24 mouse cellular contexts compared by ENCODE assay signal in the genomic region with DNA sequence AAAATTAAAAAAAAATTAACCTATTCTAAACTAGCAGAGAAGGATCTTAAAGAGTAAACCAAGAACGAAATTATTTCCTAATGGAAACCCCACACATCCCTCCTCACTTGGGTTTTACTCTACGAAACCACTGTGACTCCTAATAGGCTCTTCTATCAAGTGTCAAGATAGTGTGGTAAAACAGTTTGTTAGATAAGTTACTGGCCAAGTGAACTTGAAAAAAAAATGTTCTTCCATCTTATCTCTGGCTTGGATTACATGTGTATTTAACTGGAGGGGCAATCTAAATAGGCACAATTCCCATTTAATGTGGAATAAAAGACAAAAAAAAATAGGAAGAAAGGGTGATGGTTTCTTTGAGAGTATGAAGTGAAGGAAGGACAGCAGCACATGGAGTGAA. TPM values are rescaled to one million over a fixed set of nuclear protein-coding genes. Genes with fewer than 3 reads are reported as not detected.
"Had no signal": no experiment of that assay in that cellular context is flagged by ENCODE, and none has a peak within 500 bp of the region (broad histone marks: within the 10 kb centered on the region; RNA-seq: fewer than 3 reads in every experiment).

No protein-coding gene starts in this region.

- H3K36me3 ChIP-seq: neural tube, embryonic 12.5 days had no signal

- DNase-seq: retina, postnatal 1 day; right cerebral cortex, adult 18-20 months; right cerebral cortex, postnatal 14 days; right cerebral cortex, postnatal 25 days; right cerebral cortex, postnatal 4 days; spleen, adult 18-20 months; thymus, adult 18-20 months; thymus, adult 2 months; thymus, postnatal 14 days; thymus, postnatal 25 days; thymus, postnatal 36 days; thymus, postnatal 4 days had no signal

- H3K4me3 ChIP-seq: neural tube, embryonic 12.5 days; neural tube, embryonic 13.5 days; neural tube, embryonic 15.5 days; stomach, embryonic 15.5 days had no signal

- H3K4me1 ChIP-seq: neural tube, embryonic 12.5 days; neural tube, embryonic 13.5 days; neural tube, embryonic 15.5 days; stomach, embryonic 15.5 days had no signal

- H3K9ac ChIP-seq: neural tube, embryonic 12.5 days; neural tube, embryonic 13.5 days; neural tube, embryonic 15.5 days; stomach, embryonic 15.5 days had no signal

- H3K9me3 ChIP-seq: neural tube, embryonic 12.5 days; neural tube, embryonic 13.5 days; neural tube, embryonic 15.5 days; stomach, embryonic 15.5 days had no signal

- H3K27ac ChIP-seq: neural tube, embryonic 12.5 days; neural tube, embryonic 13.5 days; neural tube, embryonic 15.5 days; stomach, embryonic 15.5 days; stomach, postnatal 0 days had no signal

- H3K27me3 ChIP-seq: neural tube, embryonic 12.5 days; neural tube, embryonic 13.5 days; neural tube, embryonic 15.5 days; stomach, embryonic 15.5 days had no signal

RNA-seq across cellular contexts. Expression of gene Gm10392, which starts 11.9 kb away (rescaled TPM):
- polyA plus RNA-seq: neural tube, embryonic 14.5 days; small intestine, adult 2 months; stomach, embryonic 14.5 days; stomach, embryonic 16.5 days; testis, adult 2 months; urinary bladder, adult 2 months had no signal

RNA-seq across cellular contexts. Expression of gene Ankrd13b, which starts 41.4 kb away (rescaled TPM):
- total RNA-seq: neutrophil, adult 5-6 weeks had no signal
